Mouse (Mus musculus) forebrain, embryonic 10.5 days (tissue): ENCODE data around the gene Vps13d. TPM values are rescaled to one million over a fixed set of nuclear protein-coding genes. Genes with fewer than 3 reads are reported as not detected.

ENCODE experiments used
- DNase-seq: peaks from one replicate; pipeline ENCODE4 v3.0.0-alpha.2; 2017; ENCODE audit warnings: low spot score; ENCODE audit errors: extremely low spot score
- H3K27ac ChIP-seq: fragments of 300-500 bp; sonication (generic); 2 replicates; pipeline ENCODE4 v1.5.1; 2016; ENCODE audit warnings: mild to moderate bottlenecking
- H3K27me3 ChIP-seq: fragments of 300-500 bp; sonication (generic); 2 replicates; pipeline ENCODE4 v1.6.1; 2016; ENCODE audit warnings: mild to moderate bottlenecking; ENCODE audit not compliant: poor library complexity, severe bottlenecking
- H3K36me3 ChIP-seq: fragments of 300-500 bp; sonication (generic); replicated peaks from 2 replicates; pipeline ENCODE4 v1.6.1; 2016; ENCODE audit warnings: mild to moderate bottlenecking, moderate library complexity
- H3K4me1 ChIP-seq: fragments of 300-500 bp; sonication (generic); 2 replicates; pipeline ENCODE4 v1.6.1; 2016
- H3K4me3 ChIP-seq: fragments of 300-500 bp; sonication (generic); 2 replicates; pipeline ENCODE4 v1.5.1; 2016; ENCODE audit warnings: mild to moderate bottlenecking, moderate library complexity
- H3K9me3 ChIP-seq: fragments of 300-500 bp; sonication (generic); 2 replicates; pipeline ENCODE4 v1.6.1; 2016; ENCODE audit warnings: mild to moderate bottlenecking, moderate library complexity
- WGBS: fragments of 180-500 bp; shearing (Covaris S2); methylation state at CpG from one replicate; pipeline ENCODE4 v1.1.7; 2016; 5-methylcytosine and 5-hydroxymethylcytosine counted together
- polyA plus RNA-seq: library from polyadenylated mRNA; unstranded; fragments of >200 nt; fragmentation: Nextera tagmentation; extraction: Ambion mirVana; gene quantifications from 2 replicates; pipeline ENCODE4 v1.2.1, GENCODE M21; 2016

The Vps13d gene
- polyA plus RNA-seq, 1 experiment from 2014 or later, result 5.8 TPM

DNA sequence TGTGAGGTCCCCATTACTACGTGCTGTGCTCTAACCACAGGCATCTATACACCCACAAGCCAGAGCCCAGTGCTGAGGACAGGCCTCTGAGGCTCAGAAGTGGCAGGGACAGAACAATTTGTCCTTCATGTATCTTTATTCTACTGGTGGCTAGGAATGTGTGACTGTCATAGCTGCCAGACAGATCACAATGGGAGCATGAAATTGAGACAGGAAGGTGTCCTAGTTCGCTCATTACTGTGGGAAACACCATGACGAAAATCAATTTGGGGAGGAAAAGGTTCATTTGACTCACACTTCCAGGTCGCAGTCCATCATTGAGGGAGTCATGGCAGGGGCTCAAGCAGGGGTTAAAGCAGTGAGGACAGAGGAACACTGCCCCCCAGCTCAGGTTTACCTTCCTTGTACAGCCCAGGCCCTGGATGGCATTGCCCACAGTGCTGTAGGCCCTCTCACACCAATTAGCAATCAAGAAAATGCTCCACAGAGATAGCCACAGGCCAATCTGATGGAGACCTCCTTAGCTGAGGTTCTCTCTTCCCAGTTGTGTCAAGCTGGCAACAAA, 254.9 kb downstream of the Vps13d start:
- no peaks in the 10 kb centered on the region for H3K27me3 ChIP-seq
- peaks cover 14% of the 10 kb centered on the region for H3K4me1 ChIP-seq
- H3K36me3 ChIP-seq, result no peaks in the 10 kb centered on the region
- DNase-seq, result no peak
- no peaks in the 10 kb centered on the region for H3K9me3 ChIP-seq
- 84% methylated on average over 4 of the region's 4 CpGs for WGBS
- no peak overlapping the region for H3K27ac ChIP-seq
- H3K4me3 ChIP-seq, result no peak overlapping the region

DNA sequence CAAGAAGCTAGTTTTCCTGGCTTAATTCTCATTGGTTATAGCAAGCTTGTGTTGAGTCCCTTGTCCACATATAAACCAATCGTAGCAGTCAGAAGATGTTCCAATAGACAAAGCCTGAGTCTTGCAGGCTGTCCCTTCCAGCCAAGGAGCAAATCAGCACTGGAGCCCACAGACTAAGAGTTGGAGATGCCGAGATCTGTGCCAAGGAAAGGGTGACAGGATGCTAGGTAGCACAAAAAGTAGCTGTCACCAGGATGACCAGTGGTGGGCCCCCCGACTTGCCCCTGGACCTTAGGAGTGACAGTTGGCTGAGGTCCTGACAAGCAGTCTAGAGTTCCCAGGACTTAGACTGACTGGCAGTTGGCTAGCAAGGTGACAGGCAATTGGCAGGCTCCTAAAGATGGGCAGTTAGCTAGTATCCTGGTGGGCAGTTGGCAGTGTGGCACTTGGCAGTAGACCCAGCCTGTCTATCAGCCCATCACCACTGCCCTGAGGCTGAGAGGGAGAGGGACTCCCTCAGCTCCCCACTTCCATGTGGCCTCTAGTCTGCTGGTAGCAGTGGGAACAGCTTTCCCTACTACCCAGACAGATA, 258.1 kb downstream of the Vps13d start:
- Histone ChIP-seq H3K27ac (no peak overlapping the region), H3K36me3 (no peaks in the 10 kb centered on the region), H3K4me3 (no peak overlapping the region), H3K9me3 (no peaks in the 10 kb centered on the region), H3K4me1 (peaks cover 22% of the 10 kb centered on the region), H3K27me3 (no peaks in the 10 kb centered on the region)
- DNase-seq, result no peak
- 90% methylated on average over 3 of the region's 3 CpGs for WGBS

DNA sequence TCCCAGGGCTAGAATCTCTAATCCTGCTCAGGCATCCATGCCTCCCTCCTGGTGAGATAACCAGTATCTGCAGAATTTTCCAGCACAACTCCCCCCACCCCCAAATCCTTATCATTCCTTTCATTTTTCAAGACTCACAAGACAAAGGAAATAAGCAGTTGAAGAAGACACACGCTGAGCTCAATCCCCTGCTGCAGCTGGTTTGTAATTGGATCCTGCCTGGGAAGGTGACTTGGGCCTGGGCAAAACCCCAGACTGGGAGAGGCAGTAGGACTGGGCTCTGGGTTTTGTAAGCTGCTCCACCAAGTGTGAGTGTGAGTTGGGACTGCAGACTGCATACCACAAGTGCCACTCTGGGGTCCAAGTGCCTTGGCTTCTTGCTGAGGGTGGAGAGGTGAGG, 260.3 kb downstream of the Vps13d start:
- WGBS, result 6% methylated on average over 1 of the region's 1 CpGs
- no peaks in the 10 kb centered on the region for H3K9me3 ChIP-seq
- no peak overlapping the region for H3K4me3 ChIP-seq
- H3K27ac ChIP-seq, result no peak overlapping the region
- no peak for DNase-seq
- peaks cover 12% of the 10 kb centered on the region for H3K4me1 ChIP-seq
- no peaks in the 10 kb centered on the region for H3K36me3 ChIP-seq
- H3K27me3 ChIP-seq, result no peaks in the 10 kb centered on the region

DNA sequence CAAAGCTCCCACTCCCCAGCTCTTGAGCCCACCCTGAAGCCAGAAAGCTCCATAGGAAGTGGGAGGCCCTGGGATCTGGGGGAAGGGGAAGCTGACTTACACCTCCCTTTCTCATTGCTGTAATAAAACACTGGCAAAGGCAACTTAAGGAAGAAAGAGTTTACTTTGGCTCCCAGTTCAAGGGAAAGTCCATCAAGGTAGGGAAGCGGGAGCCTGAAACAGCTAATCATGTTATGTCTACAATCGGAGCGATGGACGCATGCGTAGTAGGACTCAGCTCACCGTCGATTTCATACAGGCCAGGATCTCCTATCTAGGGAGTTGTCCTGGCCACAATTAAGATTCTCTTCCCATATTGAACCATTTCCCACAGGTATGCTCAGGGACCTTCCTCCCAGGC, 263.6 kb downstream of the Vps13d start:
- Histone ChIP-seq H3K4me3 (no peak overlapping the region), H3K4me1 (peaks cover 12% of the 10 kb centered on the region), H3K27ac (no peak overlapping the region), H3K36me3 (no peaks in the 10 kb centered on the region), H3K9me3 (no peaks in the 10 kb centered on the region), H3K27me3 (no peaks in the 10 kb centered on the region)
- no peak for DNase-seq
- WGBS, result 96% methylated on average over 7 of the region's 7 CpGs

DNA sequence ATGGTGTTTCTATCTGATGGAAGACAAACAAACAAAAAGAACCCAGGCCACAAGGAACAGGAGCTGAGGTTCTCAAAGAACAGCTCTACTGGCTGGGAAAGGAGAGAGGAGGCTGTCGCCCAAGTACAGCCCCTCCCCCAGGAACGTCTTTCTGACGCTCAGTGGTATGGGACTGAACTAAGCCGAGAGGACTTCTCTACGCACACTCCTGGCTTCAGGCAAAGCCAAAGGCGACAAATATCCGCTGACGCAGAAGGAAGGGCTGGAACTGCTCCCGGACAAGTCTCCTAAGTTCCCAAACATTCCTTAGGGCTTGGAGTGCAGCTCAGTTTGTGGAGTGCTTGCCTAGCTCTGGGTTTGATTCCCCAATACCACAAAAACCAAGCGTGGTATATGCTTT, 264.4 kb downstream of the Vps13d start:
- H3K4me1 ChIP-seq, result peaks cover 12% of the 10 kb centered on the region
- no peaks in the 10 kb centered on the region for H3K27me3 ChIP-seq
- no peak overlapping the region for H3K27ac ChIP-seq
- no peaks in the 10 kb centered on the region for H3K9me3 ChIP-seq
- no peaks in the 10 kb centered on the region for H3K36me3 ChIP-seq
- no peak overlapping the region for H3K4me3 ChIP-seq
- WGBS, result 40% methylated on average over 10 of the region's 10 CpGs
- no peak for DNase-seq

DNA sequence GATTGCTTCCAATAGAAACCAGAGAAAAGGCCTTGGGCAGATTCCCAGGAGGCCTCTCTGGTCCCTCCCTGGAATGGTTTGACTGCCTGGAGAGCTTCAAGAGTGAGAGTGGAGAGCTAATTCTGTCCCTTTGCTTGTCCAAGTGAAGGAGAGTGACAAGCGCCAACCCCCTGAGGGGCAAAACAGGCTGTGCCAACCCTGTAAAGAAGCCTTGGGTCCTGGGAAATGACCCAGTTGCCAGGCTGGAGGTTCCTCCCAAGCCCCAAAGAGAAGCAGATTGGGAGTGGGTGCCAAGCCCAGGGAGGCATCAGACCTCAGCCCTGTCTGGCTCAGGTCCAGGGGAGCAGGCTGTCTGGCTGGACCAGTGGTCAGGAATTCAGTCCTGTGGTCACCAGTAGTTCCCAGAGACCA, 265.0 kb downstream of the Vps13d start:
- Histone ChIP-seq H3K27ac (no peak overlapping the region), H3K9me3 (no peaks in the 10 kb centered on the region), H3K36me3 (no peaks in the 10 kb centered on the region), H3K4me3 (no peak overlapping the region), H3K4me1 (peaks cover 11% of the 10 kb centered on the region), H3K27me3 (no peaks in the 10 kb centered on the region)
- 97% methylated on average over 1 of the region's 1 CpGs for WGBS
- no peak for DNase-seq

DNA sequence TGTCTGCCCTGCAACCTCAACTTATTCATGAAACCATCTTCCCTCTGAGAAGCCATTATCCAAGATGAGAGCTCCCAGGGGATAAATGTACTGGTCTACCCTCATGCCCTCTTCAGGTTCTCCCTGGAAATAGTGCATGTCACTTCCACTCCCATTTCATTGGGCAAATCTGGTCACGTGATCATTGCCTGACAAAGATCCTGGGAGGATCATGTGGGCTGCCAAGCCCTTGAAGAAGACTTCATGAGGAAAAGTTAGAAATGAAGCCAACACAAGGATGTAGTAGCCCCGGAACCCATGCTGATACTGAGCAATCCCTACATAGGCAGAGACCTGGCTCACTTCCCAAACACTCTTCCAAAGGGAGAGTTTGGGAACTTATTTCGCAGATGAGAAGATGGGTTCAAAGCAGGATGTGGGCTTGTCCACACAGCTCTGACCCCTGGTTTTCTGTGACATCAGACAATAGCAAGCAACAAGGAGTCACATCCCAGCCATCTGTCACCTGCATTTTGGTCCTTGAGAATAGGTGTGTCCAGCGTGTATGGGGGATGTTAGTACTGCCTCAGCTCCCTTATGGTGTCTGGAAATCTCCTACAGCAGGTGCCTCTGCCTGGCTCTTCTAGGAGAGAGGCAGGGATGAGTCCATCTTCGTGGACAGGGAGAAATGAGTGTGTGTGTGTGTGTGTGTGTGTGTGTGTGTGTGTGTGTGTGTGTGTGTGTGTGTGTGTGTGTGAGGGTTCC, 265.9 kb downstream of the Vps13d start:
- H3K27me3 ChIP-seq, result no peaks in the 10 kb centered on the region
- no peak overlapping the region for H3K4me3 ChIP-seq
- DNase-seq, result no peak
- peaks cover 4% of the 10 kb centered on the region; the same call in 1 of the 2 replicates for H3K4me1 ChIP-seq
- no peaks in the 10 kb centered on the region for H3K36me3 ChIP-seq
- WGBS, result 89% methylated on average over 5 of the region's 5 CpGs
- H3K27ac ChIP-seq, result no peak overlapping the region
- no peaks in the 10 kb centered on the region for H3K9me3 ChIP-seq

Other genes with a start within 250 kb of the Vps13d start
- 2.1 and 2.5 TPM in 2 replicates for gene Tnfrsf1b, start 51.9 kb upstream of the Vps13d start, polyA plus RNA-seq
- 0.05 TPM in 1 of 2 replicates, not detected in the other for gene Tnfrsf8, start 120.2 kb upstream of the Vps13d start, polyA plus RNA-seq